Mouse (Mus musculus) liver, adult 2 months (tissue): ENCODE results near the gene Pla2g4b.

Experiments
- CTCF ChIP-seq: fragments of 200-500 bp; IDR thresholded peaks from 2 replicates; pipeline ENCODE4 v1.5.1; 2011; ENCODE audit warnings: low read depth, low read length, control low read depth
- POLR2A ChIP-seq: fragments of 200-500 bp; IDR thresholded peaks from 2 replicates; pipeline ENCODE4 v1.6.1; 2011; ENCODE audit warnings: low read length, control low read depth; ENCODE audit not compliant: insufficient read depth; ENCODE audit errors: extremely low read depth

GRCm38 (mm10) chr2:120065243-120065642 lies 32.0 kb downstream of the Pla2g4b start:
- TF ChIP-seq CTCF: no peak
- TF ChIP-seq POLR2A: no peak
